Mouse (Mus musculus) ES-E14 (cell line): ENCODE data around the gene Plpp7. TPM values are rescaled to one million over a fixed set of nuclear protein-coding genes. Genes with fewer than 3 reads are reported as not detected.
A peak's percentile ranks its signal among the peaks of the same experiment; 100 is the strongest.

Source experiments
- DNase-seq: peaks from one replicate; pipeline ENCODE4 v3.0.0-alpha.2; 2013; ENCODE audit warnings: low read depth, low spot score
- H3K27ac ChIP-seq: 2 replicates; pipeline ENCODE4 v1.5.1; 2012; ENCODE audit warnings: low read depth, mild to moderate bottlenecking, low read length, moderate library complexity, mixed read lengths; ENCODE audit not compliant: poor library complexity, insufficient read depth, severe bottlenecking
- H3K36me3 ChIP-seq: 2 replicates; pipeline ENCODE4 v1.6.1; 2012; ENCODE audit warnings: mild to moderate bottlenecking, low read length, moderate library complexity, mixed read lengths; ENCODE audit not compliant: control insufficient read depth, poor library complexity, insufficient read depth, severe bottlenecking
- H3K4me1 ChIP-seq, 2 experiments: fragments of 150-350 bp in 1 of 2; sonication (generic) in 1 of 2; 2 replicates each; pipeline ENCODE4 v1.6.1; 2012; ENCODE audit warnings: low read length in 2 of 2, mild to moderate bottlenecking in 1 of 2, mixed read lengths in 1 of 2; ENCODE audit not compliant: control insufficient read depth in 2 of 2, insufficient read depth in 2 of 2, poor library complexity in 1 of 2
- H3K4me3 ChIP-seq, 2 experiments: fragments of 150-350 bp in 1 of 2; sonication (generic) in 1 of 2; 2 replicates each; pipeline ENCODE4 v1.5.1; 2012; ENCODE audit warnings: low read length in 2 of 2, low read depth in 1 of 2, mild to moderate bottlenecking in 1 of 2, mixed read lengths in 1 of 2; ENCODE audit not compliant: insufficient read depth in 1 of 2, poor library complexity in 1 of 2, severe bottlenecking in 1 of 2
- H3K9ac ChIP-seq: 2 replicates; pipeline ENCODE4 v1.6.1; 2012; ENCODE audit warnings: low read depth, mild to moderate bottlenecking, low read length, mixed read lengths; ENCODE audit not compliant: poor library complexity, insufficient read depth, severe bottlenecking
- H3K9me3 ChIP-seq: fragments of 150-350 bp; sonication (generic); 2 replicates; pipeline ENCODE4 v1.6.1; 2012; ENCODE audit warnings: low read depth, mild to moderate bottlenecking, low read length; ENCODE audit not compliant: control insufficient read depth, insufficient read depth
- CHD2 ChIP-seq: IDR thresholded peaks from 2 replicates; pipeline ENCODE4 v1.6.1; 2014; ENCODE audit warnings: mild to moderate bottlenecking, low read depth, low read length, inconsistent platforms
- HCFC1 ChIP-seq: IDR thresholded peaks from 2 replicates; pipeline ENCODE4 v1.6.1; 2012; ENCODE audit warnings: low read length, inconsistent platforms, borderline replicate concordance; ENCODE audit not compliant: insufficient read depth
- MAFK ChIP-seq: IDR thresholded peaks from 2 replicates; pipeline ENCODE4 v1.6.1; 2014; ENCODE audit warnings: mild to moderate bottlenecking, low read depth, low read length, inconsistent platforms; ENCODE audit not compliant: insufficient read depth
- ZC3H11A ChIP-seq: IDR thresholded peaks from 2 replicates; pipeline ENCODE4 v1.6.1; 2012; ENCODE audit warnings: low read depth, mild to moderate bottlenecking, inconsistent platforms, low read length, borderline replicate concordance
- ZNF384 ChIP-seq: IDR thresholded peaks from 2 replicates; pipeline ENCODE4 v1.6.1; 2012; ENCODE audit warnings: low read depth, low read length, inconsistent platforms
- in situ Hi-C, 2 experiments: fragments of 600-800 bp; cut with MboI; formaldehyde crosslinking; loops; one replicate each; pipeline ENCODE4 v1.15.1; 2025; ENCODE audit warnings: low sequenced_read_pairs in 2 of 2, inconsistent platforms in 1 of 2; ENCODE audit not compliant: unreplicated experiment in 2 of 2
- total RNA-seq: library from RNA; depleted of rRNA; stranded (reverse); fragments of 300-350 nt; gene quantifications from 2 replicates; pipeline ENCODE4 v1.2.3, GENCODE M21; 2012

Plpp7 gene
- total RNA-seq, 1 experiment, result 1.4 TPM

- Histone ChIP-seq H3K9me3 (no peaks in the 10 kb centered on the region), H3K9ac (no peak overlapping the region), H3K27ac (no peak overlapping the region), H3K36me3 (no peaks in the 10 kb centered on the region), H3K4me1 (peaks cover 0 to 5% of the 10 kb centered on the region in 2 experiments; a peak in 1 of 4 replicates), H3K4me3 (no peak overlapping the region)
- in situ Hi-C loops, result no loop called here
- TF ChIP-seq CHD2, result no peak
- no peak for DNase-seq
These were observed 32.6 kb downstream of the Plpp7 start for GRCm38 (mm10) chr2:32127653-32128535.

GRCm38 (mm10) chr2:32128536-32128841 is 33.2 kb downstream of the Plpp7 start:
- no peaks in the 10 kb centered on the region for H3K9me3 ChIP-seq
- no peak overlapping the region for H3K27ac ChIP-seq
- no peaks in the 10 kb centered on the region for H3K36me3 ChIP-seq
- TF ChIP-seq ZNF384, result no peak
- TF ChIP-seq MAFK, result no peak
- no peak for TF ChIP-seq HCFC1
- no peak for TF ChIP-seq ZC3H11A
- TF ChIP-seq CHD2, result no peak
- in situ Hi-C loops, result no loop called here
- no peak for DNase-seq
- H3K4me3 ChIP-seq, result no peak overlapping the region
- H3K4me1 ChIP-seq, result peaks cover 0 to 5% of the 10 kb centered on the region in 2 experiments; a peak in 1 of 4 replicates
- no peak overlapping the region for H3K9ac ChIP-seq

GRCm38 (mm10) chr2:32129383-32130074 is 34.2 kb downstream of the Plpp7 start:
- TF ChIP-seq MAFK (no peak), HCFC1 (no peak), CHD2 (no peak), ZNF384 (no peak), ZC3H11A (no peak)
- in situ Hi-C loops, result no loop called here
- Histone ChIP-seq H3K9me3 (no peaks in the 10 kb centered on the region), H3K27ac (no peak overlapping the region), H3K36me3 (no peaks in the 10 kb centered on the region), H3K9ac (no peak overlapping the region), H3K4me1 (peaks cover 0 to 5% of the 10 kb centered on the region in 2 experiments; a peak in 1 of 4 replicates), H3K4me3 (no peak overlapping the region)
- no peak for DNase-seq

- in situ Hi-C loops, result no loop called here
- no peak for DNase-seq
These were observed 35.1 kb downstream of the Plpp7 start for GRCm38 (mm10) chr2:32130435-32130834.

More at GRCm38 (mm10) chr2:32130435-32130834, 35.1 kb downstream of the Plpp7 start:
- Histone ChIP-seq H3K36me3 (no peaks in the 10 kb centered on the region), H3K9me3 (no peaks in the 10 kb centered on the region), H3K4me3 (no peak overlapping the region), H3K4me1 (peaks cover 0 to 5% of the 10 kb centered on the region in 2 experiments; a peak in 1 of 4 replicates), H3K9ac (no peak overlapping the region), H3K27ac (no peak overlapping the region)
- no peak for TF ChIP-seq CHD2
- TF ChIP-seq ZC3H11A, result 0 out of 2 replicates have a peak, but pooled peaks have one; percentile 23
